Mouse (Mus musculus) heart, adult 2 months (tissue): ENCODE measurements around the gene Tenm3. TPM values are rescaled to one million over a fixed set of nuclear protein-coding genes. Genes with fewer than 3 reads are reported as not detected.

Experiments
- DNase-seq, 2 experiments: peaks; one replicate each; pipeline ENCODE4 v3.0.0; 2021
- H3K27ac ChIP-seq: fragments of 200-600 bp; 2 replicates; pipeline ENCODE4 v1.8.1; 2022
- H3K27me3 ChIP-seq: fragments of 200-500 bp; 2 replicates; pipeline ENCODE4 v1.6.1; 2012; ENCODE audit warnings: mild to moderate bottlenecking, low read length, inconsistent platforms, mixed read lengths; ENCODE audit not compliant: control insufficient read depth, insufficient read depth
- H3K36me3 ChIP-seq: fragments of 200-500 bp; 2 replicates; pipeline ENCODE4 v1.6.1; 2012; ENCODE audit warnings: low read length, inconsistent platforms; ENCODE audit not compliant: control insufficient read depth, insufficient read depth
- H3K4me1 ChIP-seq: fragments of 200-500 bp; 2 replicates; pipeline ENCODE4 v1.6.1; 2011; ENCODE audit warnings: low read length; ENCODE audit not compliant: control insufficient read depth, insufficient read depth
- H3K4me3 ChIP-seq: fragments of 200-600 bp; 2 replicates; pipeline ENCODE4 v1.8.1; 2022
- H3K79me2 ChIP-seq: fragments of 200-500 bp; replicated peaks from 2 replicates; pipeline ENCODE4 v1.6.1; 2012; ENCODE audit warnings: mild to moderate bottlenecking, inconsistent platforms, low read length, moderate library complexity, mixed read lengths; ENCODE audit not compliant: control insufficient read depth, insufficient read depth
- H3K9ac ChIP-seq: fragments of 200-500 bp; 2 replicates; pipeline ENCODE4 v1.6.1; 2012; ENCODE audit warnings: low read depth, mild to moderate bottlenecking, control low read depth, inconsistent platforms, low read length, mixed read lengths
- CTCF ChIP-seq: fragments of 200-600 bp; IDR thresholded peaks from 2 replicates; pipeline ENCODE4 v1.8.1; 2022; ENCODE audit warnings: antibody characterized with exemption, mild to moderate bottlenecking, moderate library complexity
- EP300 ChIP-seq: fragments of 200-500 bp; IDR thresholded peaks from 2 replicates; pipeline ENCODE4 v1.6.1; 2011; ENCODE audit warnings: low read depth, low read length, control low read depth; ENCODE audit not compliant: insufficient read depth
- POLR2A ChIP-seq: fragments of 200-500 bp; IDR thresholded peaks from 2 replicates; pipeline ENCODE4 v1.6.1; 2011; ENCODE audit warnings: mild to moderate bottlenecking, low read depth, low read length, control low read depth; ENCODE audit not compliant: insufficient read depth
- WGBS: fragments of 180-500 bp; shearing (Covaris S2); methylation state at CpG from one replicate; pipeline ENCODE4 v1.1.7; 2018; 5-methylcytosine and 5-hydroxymethylcytosine counted together
- intact Hi-C: fragments of 180-260 bp; cut with DNase I; formaldehyde crosslinking; loops from one replicate; pipeline ENCODE4 v1.15.1; 2025
- polyA plus RNA-seq: library from polyadenylated mRNA; depleted of rRNA; stranded (reverse); fragments of >200 nt; gene quantifications from 2 replicates; pipeline ENCODE4 v1.2.3, GENCODE M21; 2012
- total RNA-seq, 2 experiments: library from RNA; stranded (reverse); gene quantifications; 2 replicates each; pipeline ENCODE4 v1.2.3; 2021

The Tenm3 gene
- total and polyA plus RNA-seq, 3 experiments = 2.0 to 3.8 (median 2.2) TPM

DNA sequence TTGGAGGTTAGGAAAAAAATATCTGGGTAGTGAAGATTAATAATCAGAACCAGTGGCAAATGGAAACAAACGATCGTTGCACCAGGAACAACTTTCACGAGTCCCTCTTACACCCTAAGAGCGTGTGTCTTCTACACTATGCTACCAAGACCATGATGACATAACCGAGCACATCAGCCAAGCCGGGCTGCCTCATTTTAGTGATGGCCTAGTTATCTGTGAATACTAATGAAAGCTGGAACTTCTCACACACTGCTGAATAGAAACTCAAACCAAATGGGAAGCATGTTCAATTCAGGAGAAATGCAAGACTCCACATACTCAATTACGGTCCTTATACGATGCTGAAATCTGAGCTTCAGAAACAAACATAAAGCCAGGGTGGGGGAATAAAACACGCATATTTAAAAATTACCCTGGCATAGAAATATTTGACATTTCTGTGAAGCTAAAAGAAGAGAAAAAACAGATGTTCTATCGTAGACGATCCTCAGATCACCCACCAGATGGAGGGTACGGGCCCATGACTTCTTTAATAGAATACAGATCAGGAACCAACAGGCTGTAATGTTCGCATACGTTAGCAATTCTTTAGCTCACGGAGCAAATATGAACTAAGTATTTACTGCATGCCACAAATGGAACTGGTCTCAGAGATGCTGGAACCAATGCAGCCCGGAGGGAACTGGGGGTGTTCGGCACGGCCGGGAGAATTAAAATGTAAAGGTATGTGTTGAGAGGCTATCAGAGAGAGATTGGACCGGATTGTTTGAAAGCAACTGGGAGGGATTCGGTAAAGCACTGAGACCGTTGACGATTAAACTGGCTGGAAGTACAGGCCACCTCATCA, 393.1 kb downstream of the Tenm3 start:
- DNase-seq = peak; percentile 24
- TF ChIP-seq POLR2A (no peak), EP300 (no peak), CTCF (no peak)
- Histone ChIP-seq H3K4me1 (no peaks in the 10 kb centered on the region; the same call in 1 of the 2 replicates), H3K4me3 (no peak overlapping the region), H3K36me3 (no peaks in the 10 kb centered on the region), H3K79me2 (no peaks in the 10 kb centered on the region), H3K27ac (no peak overlapping the region), H3K9ac (no peak overlapping the region), H3K27me3 (no peaks in the 10 kb centered on the region)
- 69% methylated on average over 23 of the region's 23 CpGs for WGBS
- intact Hi-C loops = no loop called here

DNA sequence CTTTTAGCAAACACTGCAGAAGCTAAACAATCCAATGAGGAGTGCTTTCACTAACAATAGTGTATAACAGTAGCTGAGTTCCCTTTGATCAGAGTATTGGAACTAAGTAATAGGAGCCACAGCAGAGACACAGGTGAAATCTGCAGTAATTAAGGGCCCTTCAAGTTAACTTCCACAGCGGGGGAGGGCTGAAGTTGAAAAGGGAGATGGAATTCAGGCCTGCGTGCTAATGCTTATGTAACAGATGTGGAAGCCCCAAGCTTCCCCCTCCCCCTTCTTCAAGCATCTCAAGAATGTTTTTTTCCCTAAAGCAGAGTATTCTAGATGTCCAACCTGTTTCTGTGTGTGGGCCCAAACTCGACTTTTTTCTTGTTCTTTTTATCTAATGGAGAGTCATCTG, 394.1 kb downstream of the Tenm3 start:
- Histone ChIP-seq H3K27me3 (no peaks in the 10 kb centered on the region), H3K79me2 (no peaks in the 10 kb centered on the region), H3K27ac (no peak overlapping the region), H3K9ac (no peak overlapping the region), H3K4me1 (no peaks in the 10 kb centered on the region; the same call in 1 of the 2 replicates), H3K4me3 (no peak overlapping the region), H3K36me3 (no peaks in the 10 kb centered on the region)
- no peak for DNase-seq
- WGBS = 28% methylated on average over 3 of the region's 3 CpGs
- intact Hi-C loops = no loop called here
- TF ChIP-seq CTCF = no peak
- TF ChIP-seq POLR2A = no peak
- no peak for TF ChIP-seq EP300

DNA sequence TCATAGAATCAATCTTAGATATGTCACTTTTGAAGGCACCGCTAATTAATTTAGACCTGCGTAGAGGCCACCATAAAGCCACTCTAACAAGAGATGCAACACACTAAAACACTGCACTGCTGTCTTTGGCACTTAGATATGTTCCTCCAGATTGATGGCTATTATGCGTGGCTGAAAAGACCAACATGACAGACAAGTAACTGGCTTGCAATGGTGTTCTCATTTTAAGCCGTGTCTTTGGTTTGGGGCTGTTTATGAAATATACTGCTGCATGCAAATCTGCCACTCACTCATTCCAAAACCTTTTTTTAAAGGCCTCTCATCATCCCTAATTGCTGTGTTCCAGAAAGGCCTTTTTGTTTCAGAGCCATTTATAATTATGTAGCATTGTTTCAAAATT, 398.1 kb downstream of the Tenm3 start:
- Histone ChIP-seq H3K79me2 (no peaks in the 10 kb centered on the region), H3K4me1 (no peaks in the 10 kb centered on the region; the same call in 1 of the 2 replicates), H3K27me3 (no peaks in the 10 kb centered on the region), H3K36me3 (no peaks in the 10 kb centered on the region), H3K9ac (no peak overlapping the region), H3K4me3 (no peak overlapping the region), H3K27ac (no peak overlapping the region)
- TF ChIP-seq CTCF (no peak), EP300 (no peak), POLR2A (no peak)
- DNase-seq = no peak
- 94% methylated on average over 4 of the region's 4 CpGs for WGBS
- intact Hi-C loops = no loop called here

DNA sequence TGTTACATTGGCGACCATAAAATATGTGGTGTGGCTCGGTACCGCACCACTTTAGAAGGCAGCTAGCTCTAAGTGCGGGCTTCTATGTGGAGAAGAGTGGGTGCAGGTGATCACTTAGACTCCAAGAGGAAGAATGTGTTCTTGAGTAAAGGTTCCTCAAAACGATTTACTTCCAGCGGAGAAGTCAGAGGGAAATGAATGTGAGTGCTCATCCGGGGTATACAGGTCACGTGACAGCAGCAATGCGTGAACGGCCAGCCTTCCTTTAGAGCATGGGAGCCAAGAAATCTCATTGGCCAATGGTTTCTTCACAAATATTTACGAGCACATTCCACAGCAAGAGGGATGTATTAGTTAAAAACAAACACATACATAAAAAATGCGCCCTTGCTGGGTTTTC, 404.3 kb downstream of the Tenm3 start:
- DNase-seq = no peak
- Histone ChIP-seq H3K79me2 (no peaks in the 10 kb centered on the region), H3K9ac (no peak overlapping the region), H3K27ac (no peak overlapping the region), H3K36me3 (no peaks in the 10 kb centered on the region), H3K4me3 (no peak overlapping the region), H3K27me3 (no peaks in the 10 kb centered on the region), H3K4me1 (no peaks in the 10 kb centered on the region)
- TF ChIP-seq POLR2A (no peak), CTCF (no peak), EP300 (no peak)
- intact Hi-C loops = no loop called here
- 93% methylated on average over 12 of the region's 12 CpGs for WGBS

DNA sequence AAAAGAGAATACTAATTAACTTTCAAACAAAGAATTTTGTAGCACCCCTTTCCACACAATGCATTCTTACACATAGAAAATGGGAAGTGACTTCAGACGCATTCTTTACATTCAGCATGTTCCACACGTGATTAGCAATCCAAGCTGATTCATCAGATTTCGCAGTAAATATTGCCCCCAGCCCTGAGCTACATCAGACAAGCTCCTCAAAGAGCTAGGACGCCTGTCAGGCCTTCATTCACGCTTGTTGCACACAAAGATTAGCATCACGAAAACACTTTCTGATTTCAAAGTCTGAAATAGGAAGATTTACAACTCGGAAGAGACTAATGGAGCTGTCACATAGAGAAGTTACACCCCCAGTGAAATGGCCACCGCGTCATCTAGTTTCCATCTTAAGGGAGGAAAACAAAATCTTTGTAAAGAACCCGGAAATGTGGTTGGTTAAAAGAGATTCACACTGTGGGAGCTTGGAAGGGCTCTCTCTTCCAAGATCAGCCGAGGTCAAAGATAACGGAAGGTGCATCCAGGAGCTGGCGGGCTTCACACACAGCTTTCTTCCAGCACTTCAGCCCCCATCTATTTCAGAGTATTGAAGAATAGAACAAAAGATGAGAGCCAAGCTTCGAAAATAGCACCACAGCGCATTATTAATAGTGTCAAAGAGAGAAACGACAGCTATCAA, 406.1 kb downstream of the Tenm3 start:
- Histone ChIP-seq H3K36me3 (no peaks in the 10 kb centered on the region), H3K4me1 (no peaks in the 10 kb centered on the region), H3K9ac (no peak overlapping the region), H3K27ac (no peak overlapping the region), H3K27me3 (no peaks in the 10 kb centered on the region), H3K4me3 (no peak overlapping the region), H3K79me2 (no peaks in the 10 kb centered on the region)
- TF ChIP-seq POLR2A (no peak), EP300 (no peak), CTCF (no peak)
- intact Hi-C loops = no loop called here
- 55% methylated on average over 16 of the region's 16 CpGs for WGBS
- DNase-seq = no peak

DNA sequence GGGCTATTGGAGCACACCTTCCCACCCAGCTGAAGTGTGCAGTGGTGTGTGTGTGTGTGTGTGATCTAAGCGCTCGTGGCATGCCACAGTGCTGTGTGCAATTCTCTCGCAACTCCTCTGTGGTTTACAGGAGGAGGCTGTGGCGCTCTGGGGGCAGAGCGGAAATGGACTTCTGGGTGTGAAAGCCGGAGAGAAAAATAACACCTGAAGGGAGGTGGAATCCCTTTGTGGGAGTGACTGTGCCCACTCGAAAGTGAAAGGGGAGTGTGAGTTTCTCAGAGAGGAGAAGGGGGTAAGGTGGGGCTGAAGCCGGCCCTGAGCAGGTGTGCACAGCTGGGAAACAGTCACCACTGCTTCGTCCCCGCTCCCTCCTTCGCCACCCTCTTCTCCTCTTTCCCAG, 418.6 kb downstream of the Tenm3 start:
- no peaks in the 10 kb centered on the region for H3K36me3 ChIP-seq
- no peak overlapping the region for H3K4me3 ChIP-seq
- TF ChIP-seq POLR2A (no peak), CTCF (no peak), EP300 (no peak)
- WGBS = 84% methylated on average over 11 of the region's 11 CpGs
- no peaks in the 10 kb centered on the region for H3K27me3 ChIP-seq
- no peak overlapping the region for H3K9ac ChIP-seq
- H3K27ac ChIP-seq = no peak overlapping the region
- intact Hi-C loops = no loop called here
- no peaks in the 10 kb centered on the region for H3K79me2 ChIP-seq
- no peak for DNase-seq
- no peaks in the 10 kb centered on the region for H3K4me1 ChIP-seq
